Mouse (Mus musculus) erythroblast, embryonic 14.5 days (primary cell): ENCODE data around the gene Abt1.

Experiments
- GATA1 ChIP-seq: IDR thresholded peaks from 2 replicates; pipeline ENCODE4 v1.6.1; 2012; ENCODE audit warnings: low read length, inconsistent platforms, mixed read lengths
- TAL1 ChIP-seq: IDR thresholded peaks from 3 replicates; pipeline ENCODE4 v1.6.1; 2012; ENCODE audit warnings: low read length, inconsistent platforms, mixed read lengths

GRCm38 (mm10) chr13:23402626-23403025, 21.0 kb downstream of the Abt1 start:
- TF ChIP-seq GATA1 (no peak), TAL1 (no peak)
